Mouse (Mus musculus) fat pad, adult 2 months (tissue): ENCODE results near the gene Tsga13.

Source experiments
- DNase-seq: peaks from one replicate; pipeline ENCODE4 v3.0.0-alpha.2; 2011; ENCODE audit warnings: low read depth, low spot score; ENCODE audit errors: extremely low read depth

Gene Tsga13

GRCm38 (mm10) chr6:30915473-30915872, at the start of gene Tsga13:
Tsga13 (minus strand) TSS chr6:30915573.
- no peak for DNase-seq

GRCm38 (mm10) chr6:30958736-30959540, 43.6 kb upstream of the Tsga13 start, which contains the start of gene Klf14:
Klf14 (minus strand) TSS chr6:30959078.
- no peak for DNase-seq

GRCm38 (mm10) chr6:30957784-30958735, 42.7 kb upstream of the Tsga13 start:
- no peak for DNase-seq

- DNase-seq: no peak
Observed at GRCm38 (mm10) chr6:30939264-30939663, 23.9 kb upstream of the Tsga13 start.

- DNase-seq: no peak
Observed at GRCm38 (mm10) chr6:30922821-30923220, 7.4 kb upstream of the Tsga13 start.

- DNase-seq: no peak
Observed at GRCm38 (mm10) chr6:30921826-30922225, 6.5 kb upstream of the Tsga13 start.

GRCm38 (mm10) chr6:30920834-30921675, 5.7 kb upstream of the Tsga13 start:
- no peak for DNase-seq

- DNase-seq: no peak
Observed at GRCm38 (mm10) chr6:30907970-30908369, 7.4 kb downstream of the Tsga13 start.

GRCm38 (mm10) chr6:30904911-30905310, 10.5 kb downstream of the Tsga13 start:
- DNase-seq: no peak

GRCm38 (mm10) chr6:30904033-30904432, 11.3 kb downstream of the Tsga13 start:
- no peak for DNase-seq

- DNase-seq: no peak
Observed at GRCm38 (mm10) chr6:30897520-30897919, 17.9 kb downstream of the Tsga13 start.

GRCm38 (mm10) chr6:30896986-30897327, 18.4 kb downstream of the Tsga13 start:
- DNase-seq: no peak

GRCm38 (mm10) chr6:30896195-30896985, 19.0 kb downstream of the Tsga13 start, which contains the start of gene Copg2:
Copg2 (minus strand) TSS chr6:30896794.
- DNase-seq: no peak

GRCm38 (mm10) chr6:30895819-30896194, 19.6 kb downstream of the Tsga13 start:
- no peak for DNase-seq

GRCm38 (mm10) chr6:30893081-30893480, 22.3 kb downstream of the Tsga13 start:
- no peak for DNase-seq

GRCm38 (mm10) chr6:30891761-30892160, 23.6 kb downstream of the Tsga13 start:
- DNase-seq: no peak

- no peak for DNase-seq
Observed at GRCm38 (mm10) chr6:30884856-30885255, 30.5 kb downstream of the Tsga13 start.

- no peak for DNase-seq
Observed at GRCm38 (mm10) chr6:30883491-30883890, 31.9 kb downstream of the Tsga13 start.

GRCm38 (mm10) chr6:30876661-30877060, 38.7 kb downstream of the Tsga13 start:
- DNase-seq: no peak

GRCm38 (mm10) chr6:30866501-30866900, 48.9 kb downstream of the Tsga13 start:
- no peak for DNase-seq
